Mouse (Mus musculus) MEL (cell line): Measurements from ENCODE around the gene Olfr670.
"Not testable (repeated sequence)": the region's sequence is repeated elsewhere in the genome, so short reads cannot be mapped to it uniquely, and the experiment has no call there.

Experiments used
- CTCF ChIP-seq, 3 experiments: IDR thresholded peaks in 2 of 3; conservative IDR thresholded peaks in 1 of 3; 2 replicates each; pipeline ENCODE4 v1.5.1; 2011 to 2012; ENCODE audit warnings: low read length in 3 of 3, low read depth in 2 of 3, mild to moderate bottlenecking in 2 of 3, improper control_type of control experiment in 1 of 3, inconsistent platforms in 1 of 3, mixed read lengths in 1 of 3, moderate library complexity in 1 of 3; ENCODE audit not compliant: control insufficient read depth in 1 of 3, insufficient read depth in 1 of 3, poor library complexity in 1 of 3, severe bottlenecking in 1 of 3
- EP300 ChIP-seq, 2 experiments: IDR thresholded peaks; 2 replicates each; pipeline ENCODE4 v1.6.1; 2011; ENCODE audit warnings: improper control_type of control experiment in 2 of 2, low read length in 2 of 2, low read depth in 1 of 2, mild to moderate bottlenecking in 1 of 2
- MYC ChIP-seq: IDR thresholded peaks from 2 replicates; pipeline ENCODE4 v1.6.1; 2011; ENCODE audit warnings: low read depth, mild to moderate bottlenecking, low read length, improper control_type of control experiment, moderate library complexity
- NRF1 ChIP-seq: IDR thresholded peaks from 2 replicates; pipeline ENCODE4 v1.6.1; 2014; ENCODE audit warnings: low read depth, mild to moderate bottlenecking, inconsistent platforms, low read length, improper control_type of control experiment, moderate library complexity; ENCODE audit not compliant: poor library complexity, insufficient read depth, severe bottlenecking
- USF1 ChIP-seq: IDR thresholded peaks from 2 replicates; pipeline ENCODE4 v1.6.1; 2014; ENCODE audit warnings: low read depth, mild to moderate bottlenecking, inconsistent platforms, low read length, improper control_type of control experiment, moderate library complexity

- TF ChIP-seq CTCF (IDR thresholded peaks at IDR 0.05 in 2 of 3, conservative IDR thresholded peaks at IDR 0.05 in 1 of 3; ENCODE audit: control insufficient read depth in 1 of 3, insufficient read depth in 1 of 3, low read depth in 2 of 3, low read length in 3 of 3, poor library complexity in 1 of 3, severe bottlenecking in 1 of 3); USF1; EP300 (IDR thresholded peaks at IDR 0.05; ENCODE audit: low read depth in 1 of 2, low read length in 2 of 2); NRF1; MYC: not testable (repeated sequence)
These were observed 10.1 kb upstream of the Olfr670 start for GRCm38 (mm10) chr7:104972507-104972906.
